Mouse (Mus musculus) C2C12 (cell line): Measurements from ENCODE around the gene Pkn3.

ENCODE experiments used
- CEBPB ChIP-seq: IDR thresholded peaks from one replicate; pipeline ENCODE4 v1.6.1; 2011; ENCODE audit warnings: low read depth, mild to moderate bottlenecking, control low read depth, moderate library complexity
- CTCF ChIP-seq: IDR thresholded peaks from one replicate; pipeline ENCODE4 v1.5.1; 2011; ENCODE audit not compliant: control insufficient read depth, insufficient read depth, insufficient read length
- MYOD1 ChIP-seq: IDR thresholded peaks from one replicate; pipeline ENCODE4 v1.6.1; 2011; ENCODE audit warnings: low read depth; ENCODE audit not compliant: control insufficient read depth, insufficient read length
- MYOG ChIP-seq: IDR thresholded peaks from one replicate; pipeline ENCODE4 v1.6.1; 2011; ENCODE audit not compliant: control insufficient read depth, insufficient read length; ENCODE audit errors: extremely low read depth
- USF1 ChIP-seq: IDR thresholded peaks from one replicate; pipeline ENCODE4 v1.6.1; 2011; ENCODE audit warnings: low read depth, mild to moderate bottlenecking, control low read depth, moderate library complexity

DNA sequence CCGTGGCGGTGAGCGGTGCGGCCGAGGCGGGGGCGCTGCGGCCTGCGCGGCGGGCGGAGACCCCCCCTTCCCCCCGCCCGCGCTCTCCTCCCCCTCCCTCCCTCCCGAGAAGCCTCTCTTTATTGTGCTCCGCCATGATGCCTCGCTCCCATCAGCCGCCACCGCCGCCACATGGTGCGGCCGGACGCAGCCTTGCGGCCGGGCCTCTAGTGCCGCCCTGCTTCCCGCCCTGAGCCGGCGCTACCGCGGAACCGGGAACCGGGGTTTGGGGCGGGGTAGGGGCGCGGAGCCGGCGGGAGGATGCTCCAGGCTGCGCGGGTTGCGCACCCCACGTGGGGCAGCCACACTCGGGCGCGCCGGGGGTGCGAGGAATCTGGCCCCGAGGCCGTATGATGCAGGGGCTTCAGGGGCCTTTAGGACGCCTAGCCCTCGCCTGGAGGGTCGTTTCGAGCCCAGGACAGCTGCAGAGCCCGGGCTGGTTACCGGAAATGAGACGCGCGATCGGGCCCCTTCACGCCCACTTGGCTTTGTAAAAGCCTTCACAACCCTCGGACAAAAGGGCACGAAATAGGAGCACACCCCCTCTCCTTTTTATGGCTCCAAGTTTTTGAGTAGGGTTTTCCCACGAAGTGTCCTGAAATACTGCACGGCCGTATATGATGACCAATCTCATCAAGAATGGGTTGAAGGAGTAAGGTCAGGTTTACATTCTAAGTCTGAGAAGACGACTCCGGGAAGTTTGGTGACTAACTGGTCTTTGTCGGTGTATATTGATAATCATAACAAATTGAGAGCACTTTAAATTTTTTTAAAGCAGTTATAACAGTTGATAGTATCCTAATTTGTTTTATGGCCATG lies 10.2 kb upstream of the Pkn3 start:
- TF ChIP-seq CTCF (no peak), MYOD1 (no peak), MYOG (no peak), USF1 (no peak), CEBPB (no peak)
